Mouse (Mus musculus): ENCODE results near the gene Emc8. TPM values are rescaled to one million over a fixed set of nuclear protein-coding genes. Genes with fewer than 3 reads are reported as not detected.

Emc8 gene
- 164 and 168 TPM in 2 replicates for polyA plus RNA-seq (2015; fragmentation: Nextera tagmentation; extraction: Ambion mirVana)

DNA sequence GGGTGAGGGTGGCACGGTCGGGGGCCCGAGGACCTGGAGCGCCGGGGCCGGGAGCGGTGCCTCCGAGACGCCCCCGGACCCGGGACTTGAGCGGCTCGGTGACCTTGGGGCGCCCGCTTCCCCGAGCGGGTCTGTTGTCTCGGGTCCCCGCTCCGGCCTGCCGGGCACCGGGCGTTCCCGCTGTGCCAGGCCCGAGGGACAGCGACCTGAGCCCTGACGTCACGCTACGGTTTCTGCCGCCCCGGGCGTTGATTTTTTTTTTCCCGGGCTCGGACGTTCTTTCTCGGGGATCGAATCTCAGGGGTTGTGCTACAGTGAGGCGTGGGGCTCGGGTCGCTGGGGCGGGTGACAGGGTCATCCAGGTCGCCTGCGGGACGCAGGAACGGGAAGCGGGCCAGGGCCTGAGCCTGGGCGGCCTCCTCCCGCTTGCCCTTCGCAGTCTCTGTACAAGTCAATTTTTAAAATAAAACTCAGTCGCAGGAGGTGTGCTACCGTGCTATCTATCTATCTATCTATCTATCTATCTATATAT lies at the start of gene Emc8:
TSS of gene Emc8 (minus strand) at position 200 of the 532 bp plus-strand sequence.
- peak; percentile 34; the same call in 1 of the 2 replicates for ATAC-seq (replicated peaks; ENCODE audit: extremely low read depth, insufficient read depth, low FRiP score)
- Histone ChIP-seq H3K4me2 (ENCODE audit: low read depth, low read length) (peak within 1 kb of the TSS; percentile 89), H3K9me3 (replicated peaks; ENCODE audit: control insufficient read depth, low read length) (no peaks in the 10 kb centered on the region), H3K4me3 (ENCODE audit: low read length) (peak within 1 kb of the TSS; percentile 99), H3K27me3 (ENCODE audit: control insufficient read depth, insufficient read depth, low read length) (no peaks in the 10 kb centered on the region), H3K9ac (ENCODE audit: low read length) (peak within 1 kb of the TSS; percentile 98), H3K4me1 (ENCODE audit: control insufficient read depth, insufficient read depth, low read length) (peaks cover 55% of the 10 kb centered on the region), H3K27ac (ENCODE audit: low read length) (peak within 1 kb of the TSS; percentile 89), H3K36me3 (ENCODE audit: control insufficient read depth, insufficient read depth) (peaks cover 38% of the 10 kb centered on the region)
- WGBS: under 1% methylated on average over 48 of the region's 51 CpGs

DNA sequence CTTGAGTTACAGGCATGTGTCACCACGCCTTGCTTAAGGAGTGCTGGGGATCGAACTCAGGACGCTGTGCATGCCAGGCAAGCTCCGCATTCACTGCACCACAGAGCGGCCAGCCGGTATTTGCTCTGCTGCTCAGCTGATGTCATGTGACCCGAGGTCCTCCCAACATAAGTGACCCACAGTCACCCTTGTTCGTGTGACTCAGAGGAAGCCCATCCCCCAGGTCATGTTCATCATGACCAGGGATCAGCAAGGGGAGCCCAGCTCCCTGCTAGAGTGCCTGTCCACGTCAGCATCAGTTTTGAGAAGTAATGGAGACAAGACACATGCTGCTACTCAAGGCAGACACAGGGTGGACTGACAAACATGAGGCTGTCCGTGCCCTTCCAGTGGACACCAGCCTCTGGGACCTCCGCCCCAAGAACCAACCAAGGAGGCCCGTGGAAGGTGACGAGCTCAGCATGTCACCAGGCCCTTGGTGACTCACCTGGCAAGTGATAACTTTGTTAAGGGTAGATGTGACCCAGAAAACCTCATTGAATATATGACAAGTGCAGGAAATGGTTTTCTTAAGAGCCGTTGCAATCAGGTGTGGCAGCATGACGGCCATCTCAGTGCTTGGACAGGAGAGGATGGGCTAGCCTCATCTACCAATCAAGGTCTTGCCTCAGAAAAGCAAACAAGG lies 47.8 kb upstream of the Emc8 start:
- Histone ChIP-seq H3K4me2 (ENCODE audit: low read depth, low read length) (no peak overlapping the region), H3K4me3 (ENCODE audit: low read length) (no peak overlapping the region), H3K9ac (ENCODE audit: low read length) (no peak overlapping the region), H3K4me1 (ENCODE audit: control insufficient read depth, insufficient read depth, low read length) (peaks cover 8% of the 10 kb centered on the region; the same call in 1 of the 2 replicates), H3K27ac (ENCODE audit: low read length) (peak overlapping the region; percentile 18; the same call in 1 of the 2 replicates), H3K9me3 (replicated peaks; ENCODE audit: control insufficient read depth, low read length) (no peaks in the 10 kb centered on the region), H3K27me3 (ENCODE audit: control insufficient read depth, insufficient read depth, low read length) (no peaks in the 10 kb centered on the region), H3K36me3 (ENCODE audit: control insufficient read depth, insufficient read depth) (no peaks in the 10 kb centered on the region)
- WGBS: 66% methylated on average over 15 of the region's 15 CpGs
- ATAC-seq (replicated peaks; ENCODE audit: extremely low read depth, insufficient read depth, low FRiP score): no peak

DNA sequence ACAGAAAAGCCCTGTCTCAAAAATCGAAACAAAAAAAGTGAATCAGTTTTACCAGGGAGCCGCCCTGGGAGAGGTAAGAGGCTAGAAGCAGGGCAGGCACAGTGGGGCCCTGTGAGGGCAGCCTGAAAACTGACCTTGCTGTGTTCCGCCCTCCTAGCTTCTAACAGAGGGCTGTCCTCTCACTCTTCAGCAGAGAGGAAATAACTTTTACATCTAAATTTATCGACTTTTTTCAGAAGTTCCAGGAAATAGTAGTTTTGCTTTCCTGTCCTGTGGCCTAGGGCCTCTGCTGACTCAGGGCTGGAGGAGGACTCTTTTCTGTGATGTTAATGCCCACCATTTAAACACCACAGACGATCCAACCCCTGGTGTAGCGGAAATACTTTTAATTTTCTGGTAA lies 46.8 kb upstream of the Emc8 start:
- no peaks in the 10 kb centered on the region for H3K9me3 ChIP-seq (replicated peaks; ENCODE audit: control insufficient read depth, low read length)
- peaks cover 8% of the 10 kb centered on the region; the same call in 1 of the 2 replicates for H3K4me1 ChIP-seq (ENCODE audit: control insufficient read depth, insufficient read depth, low read length)
- WGBS: 63% methylated on average over 6 of the region's 6 CpGs
- H3K4me3 ChIP-seq (ENCODE audit: low read length): no peak overlapping the region
- no peak for ATAC-seq (replicated peaks; ENCODE audit: extremely low read depth, insufficient read depth, low FRiP score)
- H3K27ac ChIP-seq (ENCODE audit: low read length): peak overlapping the region; percentile 25; the same call in 1 of the 2 replicates
- no peaks in the 10 kb centered on the region for H3K36me3 ChIP-seq (ENCODE audit: control insufficient read depth, insufficient read depth)
- no peak overlapping the region for H3K4me2 ChIP-seq (ENCODE audit: low read depth, low read length)
- no peak overlapping the region for H3K9ac ChIP-seq (ENCODE audit: low read length)
- no peaks in the 10 kb centered on the region for H3K27me3 ChIP-seq (ENCODE audit: control insufficient read depth, insufficient read depth, low read length)

- Histone ChIP-seq H3K9me3 (replicated peaks; ENCODE audit: control insufficient read depth, low read length) (no peaks in the 10 kb centered on the region), H3K4me3 (ENCODE audit: low read length) (no peak overlapping the region), H3K9ac (ENCODE audit: low read length) (no peak overlapping the region), H3K27ac (ENCODE audit: low read length) (no peak overlapping the region), H3K4me1 (ENCODE audit: control insufficient read depth, insufficient read depth, low read length) (no peaks in the 10 kb centered on the region), H3K36me3 (ENCODE audit: control insufficient read depth, insufficient read depth) (no peaks in the 10 kb centered on the region), H3K4me2 (ENCODE audit: low read depth, low read length) (no peak overlapping the region), H3K27me3 (ENCODE audit: control insufficient read depth, insufficient read depth, low read length) (no peaks in the 10 kb centered on the region)
- ATAC-seq (replicated peaks; ENCODE audit: extremely low read depth, insufficient read depth, low FRiP score): no peak
- 55% methylated on average over 10 of the region's 10 CpGs for WGBS
Measured at GRCm38 (mm10) chr8:120709176-120709575, 40.8 kb upstream of the Emc8 start.

DNA sequence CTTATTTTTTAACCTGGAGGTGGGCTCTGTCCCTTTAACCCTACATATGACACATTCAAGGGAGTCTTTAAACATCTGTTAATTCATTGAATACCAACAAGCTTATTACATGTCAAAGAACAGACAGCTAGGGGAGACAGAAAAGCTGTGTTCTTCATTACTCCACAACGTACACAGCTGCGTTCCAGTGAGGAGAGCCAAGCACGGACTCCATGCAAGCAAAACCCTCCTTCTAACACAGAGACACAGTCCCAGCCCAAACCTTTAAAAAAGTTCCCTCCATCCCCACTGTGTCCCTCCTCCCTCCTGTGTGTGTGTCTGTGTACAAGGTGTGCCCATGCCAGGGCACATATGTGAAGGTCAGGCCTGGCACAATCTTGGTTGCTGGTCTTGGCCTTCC lies 37.8 kb upstream of the Emc8 start:
- 76% methylated on average over 3 of the region's 3 CpGs for WGBS

GRCm38 (mm10) chr8:120705163-120705562 lies 36.8 kb upstream of the Emc8 start:
- Histone ChIP-seq H3K27me3 (ENCODE audit: control insufficient read depth, insufficient read depth, low read length) (no peaks in the 10 kb centered on the region; the same call in none of the 2 replicates), H3K27ac (ENCODE audit: low read length) (no peak overlapping the region), H3K9ac (ENCODE audit: low read length) (no peak overlapping the region), H3K36me3 (ENCODE audit: control insufficient read depth, insufficient read depth) (no peaks in the 10 kb centered on the region), H3K4me3 (ENCODE audit: low read length) (no peak overlapping the region), H3K9me3 (replicated peaks; ENCODE audit: control insufficient read depth, low read length) (no peaks in the 10 kb centered on the region), H3K4me1 (ENCODE audit: control insufficient read depth, insufficient read depth, low read length) (peaks cover 1% of the 10 kb centered on the region), H3K4me2 (ENCODE audit: low read depth, low read length) (no peak overlapping the region)
- no peak for ATAC-seq (replicated peaks; ENCODE audit: extremely low read depth, insufficient read depth, low FRiP score)
- WGBS: 83% methylated on average over 15 of the region's 15 CpGs

More for the DNA sequence above, 37.8 kb upstream of the Emc8 start:
- Histone ChIP-seq H3K4me1 (ENCODE audit: control insufficient read depth, insufficient read depth, low read length) (no peaks in the 10 kb centered on the region), H3K36me3 (ENCODE audit: control insufficient read depth, insufficient read depth) (no peaks in the 10 kb centered on the region), H3K4me3 (ENCODE audit: low read length) (no peak overlapping the region), H3K9ac (ENCODE audit: low read length) (no peak overlapping the region), H3K4me2 (ENCODE audit: low read depth, low read length) (no peak overlapping the region), H3K27ac (ENCODE audit: low read length) (no peak overlapping the region), H3K9me3 (replicated peaks; ENCODE audit: control insufficient read depth, low read length) (no peaks in the 10 kb centered on the region), H3K27me3 (ENCODE audit: control insufficient read depth, insufficient read depth, low read length) (no peaks in the 10 kb centered on the region)
- no peak for ATAC-seq (replicated peaks; ENCODE audit: extremely low read depth, insufficient read depth, low FRiP score)

DNA sequence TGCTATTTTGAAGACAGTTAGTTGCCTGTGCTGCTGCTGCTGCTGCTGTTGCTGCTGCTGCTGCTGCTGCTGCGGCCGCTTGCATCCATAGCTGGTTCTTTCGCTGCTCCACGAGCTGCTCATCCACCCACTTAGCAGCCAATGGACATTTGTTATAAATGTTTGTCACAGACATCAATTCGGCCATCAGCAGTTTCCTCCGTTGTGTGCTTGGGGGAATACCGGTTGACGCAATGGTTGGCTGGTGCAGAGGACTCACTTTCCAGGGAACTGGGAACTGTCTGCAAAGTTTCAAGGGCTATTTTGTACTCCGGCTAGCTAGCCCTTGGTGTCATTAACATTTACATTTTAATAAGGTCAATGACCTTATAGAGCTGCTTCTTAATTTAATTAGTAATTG lies 35.8 kb upstream of the Emc8 start:
- Histone ChIP-seq H3K27ac (ENCODE audit: low read length) (no peak overlapping the region), H3K4me1 (ENCODE audit: control insufficient read depth, insufficient read depth, low read length) (peaks cover 5% of the 10 kb centered on the region), H3K36me3 (ENCODE audit: control insufficient read depth, insufficient read depth) (no peaks in the 10 kb centered on the region), H3K9me3 (replicated peaks; ENCODE audit: control insufficient read depth, low read length) (no peaks in the 10 kb centered on the region), H3K4me3 (ENCODE audit: low read length) (no peak overlapping the region), H3K4me2 (ENCODE audit: low read depth, low read length) (no peak overlapping the region), H3K9ac (ENCODE audit: low read length) (no peak overlapping the region), H3K27me3 (ENCODE audit: control insufficient read depth, insufficient read depth, low read length) (no peaks in the 10 kb centered on the region; the same call in none of the 2 replicates)
- WGBS: 67% methylated on average over 9 of the region's 9 CpGs
- ATAC-seq (replicated peaks; ENCODE audit: extremely low read depth, insufficient read depth, low FRiP score): no peak

GRCm38 (mm10) chr8:120701758-120702465 lies 33.5 kb upstream of the Emc8 start:
- no peak overlapping the region for H3K4me2 ChIP-seq (ENCODE audit: low read depth, low read length)
- ATAC-seq (replicated peaks; ENCODE audit: extremely low read depth, insufficient read depth, low FRiP score): no peak; the same call in 1 of the 2 replicates
- no peak overlapping the region for H3K9ac ChIP-seq (ENCODE audit: low read length)
- peaks cover 12% of the 10 kb centered on the region for H3K4me1 ChIP-seq (ENCODE audit: control insufficient read depth, insufficient read depth, low read length)
- no peaks in the 10 kb centered on the region for H3K9me3 ChIP-seq (replicated peaks; ENCODE audit: control insufficient read depth, low read length)
- H3K36me3 ChIP-seq (ENCODE audit: control insufficient read depth, insufficient read depth): no peaks in the 10 kb centered on the region
- no peaks in the 10 kb centered on the region; the same call in none of the 2 replicates for H3K27me3 ChIP-seq (ENCODE audit: control insufficient read depth, insufficient read depth, low read length)
- H3K27ac ChIP-seq (ENCODE audit: low read length): no peak overlapping the region
- WGBS: 49% methylated on average over 19 of the region's 19 CpGs
- no peak overlapping the region for H3K4me3 ChIP-seq (ENCODE audit: low read length)

GRCm38 (mm10) chr8:120700053-120700452 lies 31.7 kb upstream of the Emc8 start:
- WGBS: 60% methylated on average over 4 of the region's 4 CpGs
- H3K27me3 ChIP-seq (ENCODE audit: control insufficient read depth, insufficient read depth, low read length): no peaks in the 10 kb centered on the region; the same call in none of the 2 replicates
- no peaks in the 10 kb centered on the region for H3K36me3 ChIP-seq (ENCODE audit: control insufficient read depth, insufficient read depth)
- H3K9me3 ChIP-seq (replicated peaks; ENCODE audit: control insufficient read depth, low read length): no peaks in the 10 kb centered on the region
- no peak overlapping the region for H3K4me3 ChIP-seq (ENCODE audit: low read length)
- H3K27ac ChIP-seq (ENCODE audit: low read length): peak overlapping the region; percentile 72
- H3K9ac ChIP-seq (ENCODE audit: low read length): no peak overlapping the region
- no peak for ATAC-seq (replicated peaks; ENCODE audit: extremely low read depth, insufficient read depth, low FRiP score)
- H3K4me2 ChIP-seq (ENCODE audit: low read depth, low read length): no peak overlapping the region
- H3K4me1 ChIP-seq (ENCODE audit: control insufficient read depth, insufficient read depth, low read length): peaks cover 22% of the 10 kb centered on the region

Data from heart, embryonic 16.5 days (tissue).